ENCODE assay signal across 13 mouse cellular contexts in genomic region chr1:59739577-59740354, GRCm38 (mm10). TPM values are rescaled to one million over a fixed set of nuclear protein-coding genes. Genes with fewer than 3 reads are reported as not detected.
A peak's percentile ranks its signal among the peaks of the same experiment; 100 is the strongest.
DNase-seq lines count a peak whose midpoint lies in the region; ATAC-seq lines count a peak whose summit lies in the region.
"Had no signal": no experiment of that assay in that cellular context is flagged by ENCODE, and none has a peak within 500 bp of the region (broad histone marks: within the 10 kb centered on the region; RNA-seq: fewer than 3 reads in every experiment).

No protein-coding gene starts in this region.

- no peaks in the 10 kb centered on the region for H3K36me3 ChIP-seq in heart, embryonic 11.5 days (ENCODE audit: control insufficient read depth, insufficient read depth, low read length)
- H3K36me3 ChIP-seq in liver, embryonic 11.5 days (ENCODE audit: control insufficient read depth, insufficient read depth, low read length): no peaks in the 10 kb centered on the region
- H3K36me3 ChIP-seq in midbrain, embryonic 11.5 days (ENCODE audit: control insufficient read depth, insufficient read depth, low read length): no peaks in the 10 kb centered on the region
- no peaks in the 10 kb centered on the region for H3K36me3 ChIP-seq in hindbrain, embryonic 12.5 days
- H3K36me3 ChIP-seq: forebrain, embryonic 10.5 days; midbrain, embryonic 13.5 days had no signal

- no peaks in the 10 kb centered on the region for H3K4me1 ChIP-seq in heart, embryonic 11.5 days (ENCODE audit: control insufficient read depth, insufficient read depth, low read length)
- H3K4me1 ChIP-seq in liver, embryonic 11.5 days (replicated peaks; ENCODE audit: control insufficient read depth, insufficient read depth, low read length): peaks cover 7% of the 10 kb centered on the region; the same call in 1 of the 2 replicates
- no peaks in the 10 kb centered on the region for H3K4me1 ChIP-seq in midbrain, embryonic 11.5 days (ENCODE audit: control insufficient read depth, insufficient read depth, low read length)
- no peaks in the 10 kb centered on the region for H3K4me1 ChIP-seq in hindbrain, embryonic 12.5 days
- H3K4me1 ChIP-seq: forebrain, embryonic 10.5 days; midbrain, embryonic 13.5 days had no signal

- no peak overlapping the region for H3K4me2 ChIP-seq in heart, embryonic 11.5 days
- H3K4me2 ChIP-seq in liver, embryonic 11.5 days: peak overlapping the region; percentile 20; the same call in 1 of the 2 replicates
- H3K4me2 ChIP-seq in midbrain, embryonic 11.5 days: no peak overlapping the region
- no peak overlapping the region for H3K4me2 ChIP-seq in hindbrain, embryonic 12.5 days (replicated peaks)
- H3K4me2 ChIP-seq: midbrain, embryonic 13.5 days had no signal

- peak overlapping the region; percentile 57 for H3K27ac ChIP-seq in heart, embryonic 11.5 days (ENCODE audit: low read depth, low read length)
- H3K27ac ChIP-seq in liver, embryonic 11.5 days (ENCODE audit: low read depth, low read length): peak overlapping the region; percentile 23; the same call in 1 of the 2 replicates
- H3K27ac ChIP-seq in midbrain, embryonic 11.5 days (ENCODE audit: low read depth, low read length): no peak overlapping the region
- H3K27ac ChIP-seq in hindbrain, embryonic 12.5 days: no peak overlapping the region
- H3K27ac ChIP-seq: forebrain, embryonic 10.5 days; midbrain, embryonic 13.5 days had no signal

- no peak overlapping the region for H3K4me3 ChIP-seq in heart, embryonic 11.5 days (ENCODE audit: low read depth, low read length)
- no peak overlapping the region for H3K4me3 ChIP-seq in liver, embryonic 11.5 days (ENCODE audit: low read depth, low read length)
- H3K4me3 ChIP-seq in midbrain, embryonic 11.5 days (ENCODE audit: low read depth, low read length): no peak overlapping the region
- H3K4me3 ChIP-seq in hindbrain, embryonic 12.5 days: no peak overlapping the region
- H3K4me3 ChIP-seq: forebrain, embryonic 10.5 days; midbrain, embryonic 13.5 days had no signal

- WGBS in heart, embryonic 11.5 days (ENCODE audit: insufficient replicate concordance): 52% methylated on average over 17 of the region's 17 CpGs
- WGBS in liver, embryonic 11.5 days: 54% methylated on average over 17 of the region's 17 CpGs
- WGBS in midbrain, embryonic 11.5 days: 81% methylated on average over 17 of the region's 17 CpGs
- WGBS in hindbrain, embryonic 12.5 days: 83% methylated on average over 17 of the region's 17 CpGs

- H3K27me3 ChIP-seq in heart, embryonic 11.5 days (ENCODE audit: control insufficient read depth, insufficient read depth, low read length): no peaks in the 10 kb centered on the region
- no peaks in the 10 kb centered on the region for H3K27me3 ChIP-seq in liver, embryonic 11.5 days (replicated peaks; ENCODE audit: control insufficient read depth, insufficient read depth, low read length)
- H3K27me3 ChIP-seq in midbrain, embryonic 11.5 days (ENCODE audit: control insufficient read depth, insufficient read depth, low read length): no peaks in the 10 kb centered on the region
- no peaks in the 10 kb centered on the region for H3K27me3 ChIP-seq in hindbrain, embryonic 12.5 days
- H3K27me3 ChIP-seq: midbrain, embryonic 13.5 days had no signal

- no peaks in the 10 kb centered on the region for H3K9me3 ChIP-seq in heart, embryonic 11.5 days (replicated peaks; ENCODE audit: control insufficient read depth, low read length)
- no peaks in the 10 kb centered on the region for H3K9me3 ChIP-seq in liver, embryonic 11.5 days (ENCODE audit: control insufficient read depth, low read length)
- no peaks in the 10 kb centered on the region for H3K9me3 ChIP-seq in midbrain, embryonic 11.5 days (ENCODE audit: control insufficient read depth, low read length)
- H3K9me3 ChIP-seq in hindbrain, embryonic 12.5 days (replicated peaks): no peaks in the 10 kb centered on the region
- H3K9me3 ChIP-seq: forebrain, embryonic 10.5 days; midbrain, embryonic 13.5 days had no signal

- no peak for ATAC-seq in heart, embryonic 11.5 days (replicated peaks; ENCODE audit: insufficient number of reproducible peaks, low FRiP score, low TSS enrichment)
- ATAC-seq in liver, embryonic 11.5 days (replicated peaks; ENCODE audit: low FRiP score): peak; percentile 62; the same call in 1 of the 2 replicates
- ATAC-seq in megakaryocyte progenitor cell, adult 5-6 weeks (replicated peaks; ENCODE audit: poor library complexity): peak; percentile 74
- no peak for ATAC-seq in midbrain, embryonic 11.5 days (ENCODE audit: low FRiP score)
- no peak for ATAC-seq in hindbrain, embryonic 12.5 days (ENCODE audit: low FRiP score)
- ATAC-seq: midbrain, embryonic 13.5 days had no signal

- peak; percentile 90 for DNase-seq in heart, adult 11 months
- DNase-seq in heart, adult 8-10 months (ENCODE audit: low spot score): no peak
- DNase-seq in liver, embryonic 11.5 days (ENCODE audit: low spot score): no peak
- no peak for DNase-seq in midbrain, embryonic 11.5 days (ENCODE audit: low spot score, missing footprints)
- DNase-seq in right cerebral cortex, adult 18-20 months: no peak
- DNase-seq: gastrocnemius, postnatal 14 days; left cerebral cortex, postnatal 4 days; thymus, postnatal 25 days had no signal

- 0 out of 2 replicates have a peak overlapping the region, but pooled peaks have one; percentile 3 for H3K9ac ChIP-seq in heart, embryonic 11.5 days (ENCODE audit: low read depth, low read length)
- H3K9ac ChIP-seq in liver, embryonic 11.5 days (ENCODE audit: low read depth, low read length): no peak overlapping the region
- H3K9ac ChIP-seq in midbrain, embryonic 11.5 days (ENCODE audit: low read length): no peak overlapping the region
- no peak overlapping the region for H3K9ac ChIP-seq in hindbrain, embryonic 12.5 days
- H3K9ac ChIP-seq: midbrain, embryonic 13.5 days had no signal

RNA-seq across cellular contexts. Expression of gene Bmpr2, which starts 23.4 kb away (rescaled TPM):
- total RNA-seq in heart, adult 8-10 months (2022): 10 to 100 TPM; 43.4 to 47.8 (median 46.4) TPM
- 12.0 and 12.7 TPM in 2 replicates for polyA plus RNA-seq in heart, embryonic 11.5 days (2014; fragmentation: Nextera tagmentation; extraction: Ambion mirVana)
- 4.1 and 5.2 TPM in 2 replicates for polyA plus RNA-seq in liver, embryonic 11.5 days (2014; fragmentation: Nextera tagmentation; extraction: Ambion mirVana)
- total RNA-seq in megakaryocyte progenitor cell, adult 5-6 weeks (2015): 12.5 and 13.5 TPM in 2 replicates
- 6.0 and 6.5 TPM in 2 replicates for total RNA-seq in megakaryocyte progenitor cell, adult 5-6 weeks (2017)
- 11.2 and 12.5 TPM in 2 replicates for polyA plus RNA-seq in midbrain, embryonic 11.5 days (2014; fragmentation: Nextera tagmentation; extraction: Ambion mirVana)
- 12.5 and 13.7 TPM in 2 replicates for polyA plus RNA-seq in hindbrain, embryonic 12.5 days (2016; fragmentation: Nextera tagmentation; extraction: Ambion mirVana)

RNA-seq across cellular contexts. Expression of gene Nop58, which starts 55.0 kb away (rescaled TPM):
- 10 to 100 TPM; 26.2 to 35.4 (median 28.1) TPM for total RNA-seq in heart, adult 8-10 months (2022)
- 184 and 190 TPM in 2 replicates for polyA plus RNA-seq in heart, embryonic 11.5 days (2014; fragmentation: Nextera tagmentation; extraction: Ambion mirVana)
- 400 and 416 TPM in 2 replicates for polyA plus RNA-seq in liver, embryonic 11.5 days (2014; fragmentation: Nextera tagmentation; extraction: Ambion mirVana)
- 199 and 204 TPM in 2 replicates for total RNA-seq in megakaryocyte progenitor cell, adult 5-6 weeks (2015)
- total RNA-seq in megakaryocyte progenitor cell, adult 5-6 weeks (2017): 1,181 and 1,773 TPM in 2 replicates
- polyA plus RNA-seq in midbrain, embryonic 11.5 days (2014; fragmentation: Nextera tagmentation; extraction: Ambion mirVana): 262 and 327 TPM in 2 replicates
- polyA plus RNA-seq in hindbrain, embryonic 12.5 days (2016; fragmentation: Nextera tagmentation; extraction: Ambion mirVana): 203 and 218 TPM in 2 replicates

Comparison
In these comparisons a context has a peak if more than half of its experiments do, and no peak if none do; other contexts are left out.
1. ATAC-seq: peak in liver, embryonic 11.5 days (single experiment) and megakaryocyte progenitor cell, adult 5-6 weeks (single experiment); none in heart, embryonic 11.5 days (single experiment), midbrain, embryonic 11.5 days (single experiment) and hindbrain, embryonic 12.5 days (single experiment).
2. H3K27ac ChIP-seq: peak in heart, embryonic 11.5 days (single experiment) and liver, embryonic 11.5 days (single experiment); none in midbrain, embryonic 11.5 days (single experiment) and hindbrain, embryonic 12.5 days (single experiment).